Mouse (Mus musculus): ENCODE data around the gene Mageb3.

Gene Mageb3

DNA sequence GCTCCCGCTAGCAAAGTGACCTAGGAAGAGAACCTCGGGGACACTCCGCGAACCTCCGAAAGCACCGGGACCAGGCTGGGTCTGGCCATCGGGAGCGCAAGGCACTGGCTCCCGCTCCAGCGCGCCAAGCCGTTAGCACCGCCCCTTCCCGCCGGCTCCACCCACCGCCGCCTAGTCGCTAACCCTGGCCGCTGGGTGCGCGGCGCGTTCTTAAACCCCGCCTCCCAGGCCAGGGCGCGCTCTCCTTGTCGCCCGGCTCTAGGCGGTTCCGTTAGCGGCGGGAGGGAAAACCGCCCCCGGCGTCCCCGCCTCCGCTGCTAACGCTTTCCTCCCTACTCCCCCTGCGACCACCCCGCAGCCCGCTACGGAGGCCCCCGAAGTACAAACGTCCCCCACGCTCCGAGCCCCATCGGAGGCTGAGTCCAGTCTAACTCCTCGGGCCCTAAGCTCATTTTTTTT lies at the start of gene Mageb3, which contains the start of gene Ctdspl2:
TSS of gene Mageb3 (minus strand) at position 328 of the 459 bp plus-strand sequence.
TSS of gene Ctdspl2 (plus strand) at position 237 of the 459 bp plus-strand sequence.
- DNase-seq (ENCODE audit: low read depth, low spot score): peak; percentile 97

DNA sequence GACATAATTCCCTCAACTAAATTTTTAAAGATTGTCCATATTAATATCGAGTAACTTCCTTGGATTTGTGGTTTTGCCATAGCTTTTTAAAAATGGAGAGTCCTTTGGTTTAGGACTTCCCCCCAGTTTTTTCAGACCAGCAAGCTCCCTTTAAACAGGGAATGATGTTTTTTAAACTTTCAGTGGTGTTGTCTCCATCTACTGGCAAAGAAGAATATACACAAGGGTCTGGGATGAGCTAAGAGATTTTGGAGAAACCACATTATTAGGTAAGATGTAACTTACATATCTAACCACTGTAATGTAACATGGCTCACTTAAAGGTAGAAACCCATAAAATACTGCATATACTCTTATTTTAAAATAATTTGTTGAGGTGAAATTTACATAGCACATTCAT lies 39.8 kb upstream of the Mageb3 start:
- peak; percentile 14 for DNase-seq (ENCODE audit: low read depth, low spot score)

DNA sequence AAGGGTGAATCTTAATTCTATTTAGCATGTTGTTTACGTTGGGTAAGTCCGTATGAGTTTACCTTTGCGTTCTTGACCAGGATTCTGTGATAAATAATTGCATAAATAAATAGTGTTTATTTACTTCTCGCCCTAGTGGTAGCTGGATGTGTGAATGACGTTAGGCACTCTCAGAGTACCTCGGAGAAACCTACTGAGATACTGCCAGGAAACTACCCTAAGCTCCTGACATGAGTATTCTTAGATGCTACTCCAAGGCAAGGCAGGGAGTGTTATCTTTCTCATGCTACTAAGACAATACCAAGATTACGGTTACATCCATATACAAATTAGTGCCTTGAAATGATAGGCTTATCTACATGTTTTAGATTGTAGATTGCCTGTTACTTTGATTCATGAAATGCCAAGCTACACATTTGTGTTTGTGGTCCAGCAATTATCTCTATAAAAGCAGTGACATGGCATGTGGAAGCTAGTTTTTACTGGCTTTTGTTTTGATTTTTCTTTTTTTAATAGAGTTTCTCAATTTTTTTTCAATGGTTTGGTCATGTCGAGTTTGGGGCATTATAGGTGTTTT lies 1.4 kb upstream of the Mageb3 start:
- DNase-seq (ENCODE audit: low read depth, low spot score): peak; percentile 43

DNA sequence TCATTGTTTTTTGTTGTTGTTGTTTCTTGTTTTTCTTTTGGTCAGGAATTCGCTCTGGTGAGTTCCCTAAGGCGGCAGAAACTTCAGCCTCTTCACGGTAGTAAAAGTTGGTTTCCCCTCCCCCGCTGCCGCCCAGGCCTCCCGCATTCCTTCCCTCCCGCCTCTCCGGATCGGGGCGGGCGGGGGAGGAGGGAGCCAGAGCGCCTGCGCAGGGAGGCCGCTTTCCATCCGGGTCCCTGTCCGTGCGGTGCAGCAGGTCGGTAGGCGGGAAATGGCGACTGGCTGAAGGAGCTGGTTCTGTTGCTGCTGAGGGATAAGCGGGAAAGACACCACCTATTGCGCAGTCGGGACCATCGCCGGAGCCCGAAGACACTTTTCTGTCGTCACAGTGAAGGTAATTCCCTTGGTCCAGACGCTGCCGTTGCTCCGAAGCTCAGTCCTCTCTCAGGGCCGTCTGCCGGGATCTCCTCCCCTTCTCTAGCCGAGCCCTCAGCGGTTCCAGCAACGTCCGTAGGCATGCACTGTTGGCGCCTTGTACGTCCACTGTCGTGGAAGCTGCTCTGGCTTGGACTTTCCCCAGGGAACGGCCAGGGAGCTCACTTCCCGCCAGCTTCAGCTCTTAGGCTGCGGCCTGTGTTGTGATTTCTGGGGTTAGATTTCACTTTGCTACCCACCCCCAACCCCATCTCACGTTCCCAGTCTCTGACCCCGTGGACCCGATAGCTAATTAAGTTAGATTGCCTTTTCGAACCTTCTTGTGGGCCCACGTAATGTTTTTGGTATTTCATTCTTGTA lies 529 bp upstream of the Mageb3 start:
- peak; percentile 97 for DNase-seq (ENCODE audit: low read depth, low spot score)

DNA sequence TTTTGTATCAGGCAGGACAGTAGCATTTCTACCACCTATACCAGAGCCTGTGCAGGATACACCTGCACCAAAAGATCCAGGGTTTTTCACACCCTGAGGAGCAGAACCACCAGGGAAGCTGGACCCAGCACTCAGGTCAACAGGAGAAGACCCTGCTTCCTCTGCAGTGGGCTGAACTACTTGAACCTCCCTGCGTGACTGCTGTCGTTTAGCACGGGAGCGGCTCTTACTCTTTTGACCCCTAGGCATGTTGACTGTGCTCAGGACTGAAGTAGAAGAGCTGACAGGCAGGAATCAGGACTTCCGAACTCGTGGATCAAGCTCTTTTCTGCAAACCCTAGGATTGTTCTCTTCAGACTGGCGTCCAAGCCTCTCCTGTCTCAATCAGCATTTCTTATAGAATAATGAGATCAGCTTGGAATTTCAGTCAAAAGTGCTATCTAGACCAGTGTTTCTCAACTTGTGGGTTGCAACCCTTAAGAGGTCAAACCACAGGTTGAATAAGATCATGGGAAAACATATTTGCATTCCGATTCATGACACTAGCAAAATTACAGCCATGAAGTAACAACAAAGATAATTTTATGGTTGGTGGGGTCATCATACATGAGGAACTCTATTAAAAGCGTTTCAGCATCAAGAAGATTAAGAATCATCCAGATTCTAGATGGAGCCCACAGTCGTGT lies 778 bp downstream of the Mageb3 start:
- no peak for DNase-seq (ENCODE audit: low read depth, low spot score)

DNA sequence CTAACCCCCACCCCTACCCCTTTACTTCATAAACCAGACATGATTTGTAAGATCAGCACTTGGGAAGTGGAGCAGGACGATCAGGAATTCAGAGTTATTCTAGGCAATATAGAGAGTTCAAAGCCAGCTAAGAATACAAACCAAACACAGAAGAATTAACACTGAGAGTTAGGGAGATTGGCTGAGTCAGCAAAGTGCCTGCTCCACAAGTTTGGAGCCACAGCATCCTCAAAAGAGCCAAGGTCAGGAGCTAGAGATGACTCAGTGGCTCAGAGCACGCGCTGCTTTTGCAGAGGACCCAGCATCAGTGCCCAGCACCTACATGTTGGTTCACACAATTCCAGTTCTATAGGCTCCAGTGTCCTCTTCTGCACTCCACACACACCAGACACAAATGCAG lies 12.5 kb downstream of the Mageb3 start:
- DNase-seq (ENCODE audit: low read depth, low spot score): no peak

DNA sequence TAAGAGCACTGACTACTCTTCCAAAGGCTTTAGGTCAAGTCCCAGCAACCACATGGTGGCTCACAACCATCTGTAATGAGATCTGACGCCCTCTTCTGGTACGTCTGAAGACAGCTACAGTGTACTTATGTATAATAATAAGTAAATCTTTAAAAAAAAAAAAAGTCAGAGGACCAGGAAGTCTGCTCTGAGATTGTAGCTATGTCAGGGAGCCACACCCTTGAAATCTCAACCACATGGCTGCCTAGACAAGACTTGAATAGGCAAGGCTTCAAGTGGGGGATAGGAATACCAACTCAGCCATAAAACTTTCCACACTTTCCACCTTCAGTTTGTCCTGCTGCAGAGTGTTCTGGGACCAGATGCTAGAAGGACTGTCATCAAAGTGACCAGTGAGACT lies 18.3 kb downstream of the Mageb3 start:
- peak; percentile 4 for DNase-seq (ENCODE audit: low read depth, low spot score)

DNA sequence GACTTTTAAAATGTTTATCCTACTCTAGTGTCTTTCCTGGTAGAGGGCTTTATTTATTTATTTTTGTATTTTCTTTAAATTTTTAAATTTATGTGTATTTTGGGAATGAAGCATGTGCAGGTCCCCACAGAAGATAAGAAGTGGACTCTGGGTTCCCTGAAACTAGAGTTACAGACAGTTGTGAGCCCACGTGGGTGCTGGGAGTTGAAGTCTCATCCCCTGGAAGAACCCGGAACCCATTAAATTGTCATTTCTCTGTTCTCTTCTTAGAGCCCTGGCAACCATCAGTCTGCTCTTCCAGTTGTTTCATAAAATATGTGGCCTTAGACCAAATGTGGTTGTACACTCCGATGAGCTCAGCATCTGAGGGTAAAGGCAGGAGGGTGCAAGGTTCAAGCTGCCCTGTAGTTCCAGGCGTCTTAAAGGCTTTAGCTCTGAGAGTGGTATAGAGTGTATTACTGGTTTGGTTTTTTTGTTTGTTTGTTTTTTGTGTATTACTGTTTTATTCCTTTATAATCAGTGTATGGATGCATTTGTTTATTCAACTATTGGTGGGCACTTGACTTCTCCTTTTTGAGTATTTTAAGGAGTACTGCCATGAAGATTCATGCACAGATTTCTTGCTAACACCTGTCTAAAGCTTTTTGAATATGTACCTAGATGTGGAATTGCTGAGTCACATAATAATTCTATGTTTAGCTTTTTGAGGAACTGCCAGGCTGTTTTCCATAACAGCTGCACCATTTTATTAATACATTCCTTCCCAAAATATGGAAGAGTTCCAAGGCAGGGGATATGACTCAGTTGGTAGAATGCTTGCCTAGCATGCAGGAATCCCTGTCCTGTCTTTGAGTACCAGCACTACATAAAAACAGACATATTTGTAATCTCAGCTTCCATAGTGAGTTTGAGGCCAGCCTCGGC lies 39.6 kb downstream of the Mageb3 start:
- no peak for DNase-seq (ENCODE audit: low read depth, low spot score)

DNA sequence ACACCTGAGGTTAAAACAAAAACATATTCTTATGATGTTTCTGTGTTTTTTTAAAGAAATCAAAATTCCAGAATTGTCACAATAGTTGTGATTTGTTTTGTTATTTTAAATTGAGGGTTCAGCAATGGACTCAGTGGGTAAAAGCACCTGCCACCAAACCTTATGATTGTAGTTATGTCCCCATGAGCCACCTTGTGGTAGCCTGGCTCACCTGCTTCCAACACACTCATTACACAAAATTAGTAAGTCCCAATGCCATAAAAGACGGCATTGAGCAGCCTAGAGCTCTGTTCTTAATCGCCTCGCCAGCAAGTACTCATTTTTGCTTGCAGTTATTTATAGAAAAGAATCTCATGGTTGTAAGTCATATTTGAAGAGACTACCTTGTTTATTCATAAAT lies 45.9 kb downstream of the Mageb3 start:
- peak; percentile 8 for DNase-seq (ENCODE audit: low read depth, low spot score)

Data from CD4-positive, CD25-positive, alpha-beta regulatory T cell, adult 2 months (primary cell).